Mouse (Mus musculus): Measurements from ENCODE around the gene Dhrs13. TPM values are rescaled to one million over a fixed set of nuclear protein-coding genes. Genes with fewer than 3 reads are reported as not detected.

Dhrs13 gene
- 7.1 and 9.3 TPM in 2 replicates for polyA plus RNA-seq (2012; rRNA removed)

- peak; percentile 97 for DNase-seq
- Histone ChIP-seq H3K27me3 (replicated peaks; ENCODE audit: control insufficient read depth, insufficient read depth, low read length) (no peaks in the 10 kb centered on the region), H3K27ac (ENCODE audit: insufficient read depth, low read depth, low read length) (no peak within 1 kb of the TSS), H3K36me3 (ENCODE audit: control insufficient read depth, insufficient read depth, low read length) (0 out of 2 replicates have a peak, but pooled peaks cover 2% of the 10 kb centered on the region), H3K4me1 (ENCODE audit: control insufficient read depth, insufficient read depth, low read length) (peaks cover 3% of the 10 kb centered on the region; the same call in 1 of the 2 replicates), H3K4me3 (ENCODE audit: insufficient read depth, low read depth, low read length) (peak within 1 kb of the TSS; percentile 50)
- WGBS, result under 1% methylated on average over 96 of the region's 96 CpGs
- TF ChIP-seq CTCF (conservative IDR thresholded peaks at IDR 0.05; ENCODE audit: insufficient read depth, insufficient read length, low read depth, low read length), result peak; percentile 79
- TF ChIP-seq POLR2A (IDR thresholded peaks at IDR 0.05; ENCODE audit: low read depth, low read length), result no peak
Measured at GRCm38 (mm10) chr11:78031947-78032808, at the start of gene Dhrs13. Gene Dhrs13 (plus strand): TSS chr11:78032280.

GRCm38 (mm10) chr11:77982441-77982905, 49.6 kb upstream of the Dhrs13 start, which contains the start of gene Phf12:
Gene Phf12 (plus strand): TSS chr11:77982754.
- peak; percentile 100 for DNase-seq
- no peaks in the 10 kb centered on the region for H3K27me3 ChIP-seq (replicated peaks; ENCODE audit: control insufficient read depth, insufficient read depth, low read length)
- TF ChIP-seq POLR2A (IDR thresholded peaks at IDR 0.05; ENCODE audit: low read depth, low read length), result peak; percentile 62
- no peak for TF ChIP-seq CTCF (conservative IDR thresholded peaks at IDR 0.05; ENCODE audit: insufficient read depth, insufficient read length, low read depth, low read length)
- H3K36me3 ChIP-seq (ENCODE audit: control insufficient read depth, insufficient read depth, low read length), result no peaks in the 10 kb centered on the region
- peak within 1 kb of the TSS; percentile 97 for H3K4me3 ChIP-seq (ENCODE audit: insufficient read depth, low read depth, low read length)
- under 1% methylated on average over 62 of the region's 62 CpGs for WGBS
- H3K27ac ChIP-seq (ENCODE audit: insufficient read depth, low read depth, low read length), result peak within 1 kb of the TSS; percentile 94
- H3K4me1 ChIP-seq (ENCODE audit: control insufficient read depth, insufficient read depth, low read length), result peaks cover 6% of the 10 kb centered on the region; the same call in 1 of the 2 replicates

- Histone ChIP-seq H3K4me3 (ENCODE audit: insufficient read depth, low read depth, low read length) (peak overlapping the region; percentile 97), H3K27ac (ENCODE audit: insufficient read depth, low read depth, low read length) (peak overlapping the region; percentile 94), H3K4me1 (ENCODE audit: control insufficient read depth, insufficient read depth, low read length) (peaks cover 6% of the 10 kb centered on the region; the same call in 1 of the 2 replicates), H3K27me3 (replicated peaks; ENCODE audit: control insufficient read depth, insufficient read depth, low read length) (no peaks in the 10 kb centered on the region), H3K36me3 (ENCODE audit: control insufficient read depth, insufficient read depth, low read length) (no peaks in the 10 kb centered on the region; the same call in 1 of the 2 replicates)
- peak; percentile 46 for DNase-seq
- WGBS, result under 1% methylated on average over 28 of the region's 32 CpGs
- TF ChIP-seq CTCF (conservative IDR thresholded peaks at IDR 0.05; ENCODE audit: insufficient read depth, insufficient read length, low read depth, low read length) (no peak), POLR2A (IDR thresholded peaks at IDR 0.05; ENCODE audit: low read depth, low read length) (no peak)
Measured at GRCm38 (mm10) chr11:77983191-77983936, 48.7 kb upstream of the Dhrs13 start.

- H3K36me3 ChIP-seq (ENCODE audit: control insufficient read depth, insufficient read depth, low read length), result no peaks in the 10 kb centered on the region; the same call in 1 of the 2 replicates
- TF ChIP-seq CTCF (conservative IDR thresholded peaks at IDR 0.05; ENCODE audit: insufficient read depth, insufficient read length, low read depth, low read length), result no peak
- no peak for TF ChIP-seq POLR2A (IDR thresholded peaks at IDR 0.05; ENCODE audit: low read depth, low read length)
- H3K27ac ChIP-seq (ENCODE audit: insufficient read depth, low read depth, low read length), result peak overlapping the region; percentile 98
- H3K4me3 ChIP-seq (ENCODE audit: insufficient read depth, low read depth, low read length), result peak overlapping the region; percentile 97
- H3K4me1 ChIP-seq (ENCODE audit: control insufficient read depth, insufficient read depth, low read length), result peaks cover 6% of the 10 kb centered on the region; the same call in 1 of the 2 replicates
- WGBS, result under 1% methylated on average over 53 of the region's 63 CpGs
- no peaks in the 10 kb centered on the region for H3K27me3 ChIP-seq (replicated peaks; ENCODE audit: control insufficient read depth, insufficient read depth, low read length)
- peak; percentile 76 for DNase-seq
Measured at GRCm38 (mm10) chr11:77983937-77984835, 47.9 kb upstream of the Dhrs13 start.

GRCm38 (mm10) chr11:77984836-77985231, 47.2 kb upstream of the Dhrs13 start:
- TF ChIP-seq CTCF (conservative IDR thresholded peaks at IDR 0.05; ENCODE audit: insufficient read depth, insufficient read length, low read depth, low read length), result no peak
- TF ChIP-seq POLR2A (IDR thresholded peaks at IDR 0.05; ENCODE audit: low read depth, low read length), result no peak
- peak; percentile 73 for DNase-seq
- Histone ChIP-seq H3K36me3 (ENCODE audit: control insufficient read depth, insufficient read depth, low read length) (no peaks in the 10 kb centered on the region; the same call in 1 of the 2 replicates), H3K4me1 (ENCODE audit: control insufficient read depth, insufficient read depth, low read length) (peaks cover 6% of the 10 kb centered on the region; the same call in 1 of the 2 replicates), H3K4me3 (ENCODE audit: insufficient read depth, low read depth, low read length) (peak overlapping the region; percentile 97), H3K27me3 (replicated peaks; ENCODE audit: control insufficient read depth, insufficient read depth, low read length) (no peaks in the 10 kb centered on the region), H3K27ac (ENCODE audit: insufficient read depth, low read depth, low read length) (peak overlapping the region; percentile 98)
- WGBS, result under 1% methylated on average over 13 of the region's 13 CpGs

- Histone ChIP-seq H3K27ac (ENCODE audit: insufficient read depth, low read depth, low read length) (peak overlapping the region; percentile 98), H3K27me3 (replicated peaks; ENCODE audit: control insufficient read depth, insufficient read depth, low read length) (no peaks in the 10 kb centered on the region), H3K36me3 (ENCODE audit: control insufficient read depth, insufficient read depth, low read length) (no peaks in the 10 kb centered on the region; the same call in 1 of the 2 replicates), H3K4me3 (ENCODE audit: insufficient read depth, low read depth, low read length) (no peak overlapping the region), H3K4me1 (ENCODE audit: control insufficient read depth, insufficient read depth, low read length) (peaks cover 6% of the 10 kb centered on the region; the same call in 1 of the 2 replicates)
- no peak for DNase-seq
- WGBS, result 52% methylated on average over 3 of the region's 3 CpGs
- TF ChIP-seq CTCF (conservative IDR thresholded peaks at IDR 0.05; ENCODE audit: insufficient read depth, insufficient read length, low read depth, low read length), result no peak
- TF ChIP-seq POLR2A (IDR thresholded peaks at IDR 0.05; ENCODE audit: low read depth, low read length), result no peak
Measured at GRCm38 (mm10) chr11:77985541-77986065, 46.5 kb upstream of the Dhrs13 start.
